Mouse (Mus musculus) heart, postnatal 0 days (tissue): Measurements from ENCODE around the gene Dnase1. TPM values are rescaled to one million over a fixed set of nuclear protein-coding genes. Genes with fewer than 3 reads are reported as not detected.

ENCODE experiments used
- ATAC-seq: fragments of 200-750 bp; cut with Nextera tagmentation; 2 replicates; pipeline ENCODE4 v1.8.0; 2017; ENCODE audit warnings: low read depth, moderate number of reproducible peaks, moderate library complexity; ENCODE audit not compliant: insufficient read depth
- DNase-seq: peaks from one replicate; pipeline ENCODE4 v3.0.0-alpha.2; 2016; ENCODE audit warnings: low spot score
- H3K27ac ChIP-seq: fragments of 300-500 bp; sonication (generic); 2 replicates; pipeline ENCODE4 v1.5.1; 2014; ENCODE audit warnings: low read depth, mild to moderate bottlenecking
- H3K27me3 ChIP-seq: fragments of 300-500 bp; sonication (generic); 2 replicates; pipeline ENCODE4 v1.6.1; 2014; ENCODE audit warnings: low read length, mixed read lengths; ENCODE audit not compliant: control insufficient read depth, insufficient read depth
- H3K36me3 ChIP-seq: fragments of 300-500 bp; sonication (generic); replicated peaks from 2 replicates; pipeline ENCODE4 v1.6.1; 2014; ENCODE audit warnings: low read length, mixed read lengths; ENCODE audit not compliant: control insufficient read depth, insufficient read depth
- H3K4me1 ChIP-seq: fragments of 300-500 bp; sonication (generic); 2 replicates; pipeline ENCODE4 v1.6.1; 2014; ENCODE audit warnings: antibody characterized with exemption; ENCODE audit not compliant: control insufficient read depth, insufficient read depth
- H3K4me2 ChIP-seq: fragments of 300-500 bp; sonication (generic); 2 replicates; pipeline ENCODE4 v1.6.1; 2014; ENCODE audit warnings: low read depth, mild to moderate bottlenecking, low read length, moderate library complexity
- H3K4me3 ChIP-seq: fragments of 300-500 bp; sonication (generic); 2 replicates; pipeline ENCODE4 v1.5.1; 2014; ENCODE audit warnings: low read depth, low read length
- H3K9ac ChIP-seq: fragments of 300-500 bp; sonication (generic); replicated peaks from 2 replicates; pipeline ENCODE4 v1.6.1; 2014; ENCODE audit warnings: low read depth, low read length, mixed read lengths
- H3K9me3 ChIP-seq: fragments of 300-500 bp; sonication (generic); replicated peaks from 2 replicates; pipeline ENCODE4 v1.6.1; 2016; ENCODE audit warnings: low read length; ENCODE audit not compliant: control insufficient read depth
- CTCF ChIP-seq: IDR thresholded peaks from 2 replicates; pipeline ENCODE4 v1.5.1; 2016; ENCODE audit warnings: antibody characterized with exemption, control low read depth, low read depth
- EP300 ChIP-seq: IDR thresholded peaks from 2 replicates; pipeline ENCODE4 v1.6.1; 2016; ENCODE audit warnings: antibody characterized with exemption, low read depth
- WGBS: fragments of 180-500 bp; shearing (Covaris S2); extraction: QIAGEN DNeasy Blood & Tissue Kit; methylation state at CpG from one replicate; pipeline ENCODE4 v1.1.7; 2014; 5-methylcytosine and 5-hydroxymethylcytosine counted together
- polyA plus RNA-seq: library from polyadenylated mRNA; unstranded; fragments of >200 nt; fragmentation: Nextera tagmentation; extraction: Ambion mirVana; gene quantifications from 2 replicates; pipeline ENCODE4 v1.2.1, GENCODE M21; 2015
- total RNA-seq: library from RNA; depleted of rRNA; stranded (reverse); fragments of >200 nt; gene quantifications from 2 replicates; pipeline ENCODE4 v1.2.3, GENCODE M21; 2014; ENCODE audit warnings: low replicate concordance

Dnase1 gene
- total and polyA plus RNA-seq, 2 experiments from 2014 or later = 1.3 TPM; not detected in 1

GRCm38 (mm10) chr16:4031441-4032274, 5.1 kb upstream of the Dnase1 start:
- Histone ChIP-seq H3K4me2 (no peak overlapping the region), H3K4me1 (no peaks in the 10 kb centered on the region), H3K27ac (no peak overlapping the region), H3K9me3 (no peaks in the 10 kb centered on the region), H3K27me3 (no peaks in the 10 kb centered on the region), H3K4me3 (no peak overlapping the region), H3K9ac (no peak overlapping the region), H3K36me3 (no peaks in the 10 kb centered on the region)
- TF ChIP-seq EP300 (no peak), CTCF (no peak)
- 64% methylated on average over 6 of the region's 6 CpGs for WGBS
- no peak for DNase-seq
- ATAC-seq = no peak

GRCm38 (mm10) chr16:4032341-4032748, 4.4 kb upstream of the Dnase1 start:
- no peak for ATAC-seq
- no peak overlapping the region for H3K27ac ChIP-seq
- H3K4me2 ChIP-seq = no peak overlapping the region
- WGBS = 74% methylated on average over 6 of the region's 6 CpGs
- H3K36me3 ChIP-seq = peaks cover 5% of the 10 kb centered on the region
- no peaks in the 10 kb centered on the region for H3K4me1 ChIP-seq
- no peak overlapping the region for H3K4me3 ChIP-seq
- H3K27me3 ChIP-seq = no peaks in the 10 kb centered on the region
- no peak for DNase-seq
- no peak overlapping the region for H3K9ac ChIP-seq
- no peaks in the 10 kb centered on the region for H3K9me3 ChIP-seq
- no peak for TF ChIP-seq CTCF
- TF ChIP-seq EP300 = no peak

DNA sequence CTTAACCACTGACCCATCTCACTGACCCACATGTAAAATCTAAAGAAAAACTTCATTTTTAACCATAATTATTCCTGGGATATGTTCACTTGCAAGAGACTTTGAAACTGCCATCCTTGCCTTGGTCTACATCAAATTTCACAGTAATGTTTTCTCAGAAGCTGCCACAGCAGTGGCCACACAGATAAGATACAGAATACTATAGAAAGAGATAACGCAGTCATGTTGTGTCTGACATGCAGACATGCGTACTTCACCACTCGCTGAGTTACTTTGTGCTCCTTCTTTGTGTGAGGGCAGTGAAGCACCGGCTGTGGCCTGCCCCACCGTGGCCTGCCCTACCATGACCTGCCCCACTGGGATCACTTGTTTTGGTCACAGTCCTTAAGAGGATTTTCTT, 2.8 kb upstream of the Dnase1 start:
- Histone ChIP-seq H3K9ac (no peak overlapping the region), H3K27ac (no peak overlapping the region), H3K4me2 (no peak overlapping the region), H3K9me3 (no peaks in the 10 kb centered on the region), H3K36me3 (peaks cover 21% of the 10 kb centered on the region), H3K27me3 (no peaks in the 10 kb centered on the region), H3K4me1 (no peaks in the 10 kb centered on the region), H3K4me3 (no peak overlapping the region)
- WGBS = 24% methylated on average over 5 of the region's 5 CpGs
- ATAC-seq = no peak
- no peak for DNase-seq
- TF ChIP-seq EP300 = no peak
- TF ChIP-seq CTCF = no peak

- H3K4me3 ChIP-seq = no peak overlapping the region
- H3K27ac ChIP-seq = no peak overlapping the region
- ATAC-seq (no peak), DNase-seq (no peak)
- no peaks in the 10 kb centered on the region for H3K9me3 ChIP-seq
- H3K36me3 ChIP-seq = peaks cover 26% of the 10 kb centered on the region
- 77% methylated on average over 3 of the region's 3 CpGs for WGBS
- H3K9ac ChIP-seq = no peak overlapping the region
- no peaks in the 10 kb centered on the region for H3K4me1 ChIP-seq
- TF ChIP-seq CTCF (no peak), EP300 (no peak)
- no peaks in the 10 kb centered on the region for H3K27me3 ChIP-seq
- H3K4me2 ChIP-seq = no peak overlapping the region
Measured at GRCm38 (mm10) chr16:4034476-4034875, 2.3 kb upstream of the Dnase1 start.

DNA sequence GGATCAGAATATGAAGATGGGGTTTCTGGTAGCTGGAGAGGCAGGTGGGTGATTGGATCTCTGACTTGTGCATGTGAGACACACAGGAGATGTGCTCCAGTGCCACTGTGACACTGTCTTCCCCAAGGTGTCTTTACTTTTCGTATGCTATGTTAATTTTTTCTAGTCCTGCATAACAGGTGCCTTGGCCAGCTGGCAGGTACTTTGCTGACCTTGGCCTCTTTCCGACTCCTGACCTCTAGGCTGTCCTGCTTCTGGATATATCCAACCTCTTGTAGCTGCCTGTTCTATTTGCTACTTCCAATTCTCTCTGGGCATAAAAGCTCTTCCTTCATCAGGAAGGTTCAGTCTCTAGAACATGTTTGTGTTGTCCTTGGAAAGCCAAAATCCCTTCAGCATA, 1.2 kb upstream of the Dnase1 start:
- Histone ChIP-seq H3K27ac (no peak overlapping the region), H3K4me2 (no peak overlapping the region), H3K9ac (no peak overlapping the region), H3K9me3 (no peaks in the 10 kb centered on the region), H3K4me1 (no peaks in the 10 kb centered on the region), H3K36me3 (peaks cover 37% of the 10 kb centered on the region), H3K27me3 (no peaks in the 10 kb centered on the region), H3K4me3 (no peak overlapping the region)
- TF ChIP-seq EP300 (no peak), CTCF (no peak)
- no peak for ATAC-seq
- DNase-seq = no peak
- WGBS = 93% methylated on average over 2 of the region's 2 CpGs

DNA sequence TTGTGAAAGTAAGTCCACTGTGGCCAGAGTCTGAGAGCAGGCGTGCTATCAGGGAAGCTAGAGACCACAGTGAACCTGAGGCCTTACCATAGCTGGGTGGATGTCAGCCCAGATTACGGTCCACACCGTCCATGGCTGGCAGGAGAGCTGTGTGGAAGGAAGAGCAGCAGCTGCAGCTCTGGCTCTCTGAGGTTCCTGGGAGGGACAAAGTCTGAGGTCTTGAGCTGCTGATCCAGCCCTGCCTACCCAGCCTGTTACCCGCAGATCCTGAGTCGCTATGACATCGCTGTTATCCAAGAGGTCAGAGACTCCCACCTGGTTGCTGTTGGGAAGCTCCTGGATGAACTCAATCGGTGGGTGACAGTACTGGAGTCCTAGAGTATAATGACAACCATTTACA, 948 bp downstream of the Dnase1 start:
- ATAC-seq (no peak), DNase-seq (no peak)
- Histone ChIP-seq H3K4me3 (no peak overlapping the region), H3K4me2 (no peak overlapping the region), H3K9me3 (no peaks in the 10 kb centered on the region), H3K36me3 (peaks cover 53% of the 10 kb centered on the region), H3K27me3 (no peaks in the 10 kb centered on the region), H3K27ac (no peak overlapping the region), H3K9ac (no peak overlapping the region), H3K4me1 (no peaks in the 10 kb centered on the region)
- no peak for TF ChIP-seq EP300
- 90% methylated on average over 7 of the region's 7 CpGs for WGBS
